Mouse (Mus musculus): ENCODE measurements around the gene Nepn.
"Not testable (repeated sequence)": the region's sequence is repeated elsewhere in the genome, so short reads cannot be mapped to it uniquely, and the experiment has no call there.

The Nepn gene

DNA sequence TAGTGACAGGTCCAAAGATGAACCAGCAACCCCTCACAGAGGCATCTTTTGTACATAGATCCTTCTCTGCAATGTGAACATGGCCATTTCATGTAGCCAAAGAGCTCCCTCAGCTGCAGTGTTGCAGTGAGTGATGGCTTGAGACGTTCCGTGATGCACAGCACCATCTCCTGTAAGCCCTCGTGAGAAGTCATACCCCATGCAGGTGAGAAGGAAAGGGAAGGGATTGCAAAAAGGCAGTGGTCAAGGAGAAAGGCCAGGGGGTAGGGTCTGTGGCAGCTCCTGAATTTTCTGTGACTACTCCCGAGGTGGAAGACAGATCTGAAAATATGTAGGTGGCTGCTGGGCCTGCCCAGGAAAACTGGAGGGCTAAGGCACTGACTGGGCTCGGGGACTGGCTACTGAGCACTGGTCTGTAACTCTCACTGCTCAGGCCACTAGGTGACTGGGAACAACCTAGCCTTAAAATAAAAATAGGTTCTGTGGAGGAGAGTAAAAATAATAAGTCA, at the start of gene Nepn:
Gene Nepn (plus strand): TSS at position 51 of the 509 bp plus-strand sequence.
- no peak for DNase-seq

DNA sequence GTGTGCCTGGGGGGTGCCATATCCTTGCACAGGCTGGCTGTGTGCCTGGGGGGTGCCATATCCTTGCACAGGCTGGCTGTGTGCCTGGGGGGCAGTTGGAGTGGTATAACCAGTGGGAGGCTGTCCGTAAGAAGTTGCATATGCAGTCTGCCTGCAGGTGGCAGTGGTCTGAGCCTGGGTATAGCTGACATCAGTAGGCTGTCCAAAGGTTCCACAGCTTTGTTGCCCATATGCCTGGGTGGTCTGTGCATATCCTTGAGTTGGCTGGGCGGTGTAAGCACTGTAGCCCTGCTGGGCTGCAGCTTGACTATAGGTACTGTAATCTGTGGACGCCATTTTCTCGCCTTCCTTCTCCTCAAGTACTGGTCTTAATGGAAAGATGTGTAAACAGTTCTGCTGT, 45.4 kb upstream of the Nepn start:
- not testable (repeated sequence) for DNase-seq

DNA sequence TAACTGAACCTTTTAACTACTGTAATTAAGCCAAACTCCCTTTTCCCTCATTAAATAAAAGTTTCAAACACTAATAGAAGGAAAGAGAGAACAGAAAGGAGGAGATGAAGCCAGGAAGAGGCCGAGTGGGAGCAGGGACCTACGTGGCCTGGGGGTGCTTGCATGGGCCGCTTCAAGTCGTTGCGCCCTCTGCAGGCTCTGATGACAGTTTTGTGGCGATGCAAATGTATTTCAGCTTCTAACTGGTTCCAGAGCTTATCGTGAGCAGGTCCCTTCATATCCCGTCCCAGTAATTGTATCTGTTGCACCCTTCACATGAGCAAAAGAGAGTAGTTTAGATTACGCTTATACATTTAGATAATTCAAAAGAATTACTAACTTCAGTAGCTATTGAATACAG, 35.6 kb upstream of the Nepn start:
- DNase-seq: peak in 1 of 2 experiments; percentile 22

DNA sequence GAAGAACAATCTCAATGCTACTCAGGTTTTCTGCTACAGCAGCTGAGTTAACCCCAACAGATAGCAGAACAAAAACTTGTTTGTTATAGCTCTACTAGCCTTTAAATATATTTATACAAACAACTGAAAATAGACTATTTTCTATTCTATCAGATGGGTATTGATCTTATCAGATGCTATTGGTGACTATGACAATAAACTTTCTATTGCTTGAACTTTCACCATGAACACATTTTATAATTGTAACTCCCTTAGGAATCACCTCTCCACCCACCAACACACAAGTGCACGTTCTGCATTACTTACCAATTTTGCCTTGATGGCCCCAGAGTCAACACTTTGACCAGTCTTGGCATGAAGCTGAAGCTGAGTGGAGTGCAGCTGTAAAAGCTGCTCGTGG, 30.3 kb upstream of the Nepn start, which contains the start of gene Gm26741:
Gene Gm26741 (plus strand): TSS at position 301 of the 400 bp plus-strand sequence.
- no peak for DNase-seq

DNA sequence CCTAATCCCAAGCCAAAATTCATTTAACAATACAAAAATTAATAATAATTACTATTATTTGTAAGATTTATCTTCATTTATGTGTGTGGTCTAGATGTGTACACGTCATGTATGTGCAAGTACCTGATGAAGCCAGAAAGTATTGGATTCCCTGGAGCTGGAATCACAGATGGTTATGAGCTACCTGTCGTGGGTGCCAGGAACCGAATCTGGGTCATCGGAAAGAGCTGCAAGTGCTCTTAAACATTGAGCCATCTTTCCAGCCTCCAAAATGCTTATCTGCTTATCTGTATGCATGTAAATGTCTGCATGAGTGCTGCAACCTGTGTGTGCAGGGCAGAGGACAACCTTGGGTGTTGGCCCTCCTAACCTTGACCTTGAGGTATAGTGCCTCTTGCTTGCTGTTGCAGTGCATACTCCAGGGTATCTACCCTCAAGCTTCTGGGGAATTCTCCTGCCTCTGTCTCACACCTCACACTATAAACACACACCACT, 28.5 kb upstream of the Nepn start:
- peak; percentile 40 to 45 for DNase-seq

DNA sequence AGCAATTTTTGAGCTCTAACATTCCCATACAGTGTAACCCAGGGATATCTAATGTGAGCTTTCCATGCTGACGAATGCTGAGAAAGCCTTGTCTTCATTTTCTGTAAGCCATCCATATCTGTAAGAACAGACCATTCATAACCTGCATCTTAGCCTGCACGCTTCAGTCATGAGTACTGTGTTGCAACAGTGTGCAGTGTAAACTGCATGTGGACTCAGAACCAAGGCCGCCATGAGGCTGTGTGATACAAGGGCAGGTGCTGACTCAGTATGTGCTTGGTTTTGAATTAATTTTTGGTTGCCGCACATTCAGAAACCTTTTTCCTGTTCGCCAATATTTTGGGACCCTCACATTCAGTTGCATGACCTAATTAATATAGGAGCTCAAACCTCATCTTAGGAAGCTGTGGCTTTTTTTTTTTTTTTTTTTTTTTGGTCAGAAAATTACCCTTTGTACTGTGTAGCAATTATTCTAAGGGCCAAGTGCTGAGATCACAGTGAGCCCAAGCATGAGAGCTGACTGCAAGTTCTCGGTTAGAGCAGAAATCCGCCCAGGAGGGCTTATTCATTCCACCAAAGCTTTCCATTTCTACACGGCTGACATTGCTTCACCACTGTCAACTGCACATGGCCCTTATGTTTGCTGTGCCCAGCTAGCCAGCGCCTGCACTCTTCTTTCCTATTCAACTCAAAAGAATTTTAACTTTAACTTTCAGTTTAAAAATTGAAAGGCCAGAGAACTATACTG, 27.7 kb upstream of the Nepn start:
- DNase-seq: no peak

DNA sequence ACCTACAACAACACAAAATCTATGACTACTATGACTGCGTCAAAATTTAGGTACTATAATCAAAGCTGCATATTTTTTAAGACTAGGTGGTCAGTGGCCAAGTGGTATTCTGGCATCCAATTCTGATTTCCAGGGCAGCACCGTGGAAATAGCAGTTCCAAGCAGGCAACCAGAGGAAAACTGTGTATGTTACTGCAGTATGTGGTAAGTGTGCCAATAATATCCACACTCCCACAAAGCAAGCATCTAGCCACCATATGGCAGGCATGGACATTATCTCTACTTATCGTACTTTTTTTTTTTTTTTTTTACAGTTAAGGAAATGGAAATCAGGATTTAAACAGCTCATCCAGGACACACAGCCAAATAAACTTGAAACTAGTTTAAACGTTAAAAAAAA, 20.4 kb upstream of the Nepn start:
- DNase-seq: peak in 1 of 2 experiments; percentile 37

DNA sequence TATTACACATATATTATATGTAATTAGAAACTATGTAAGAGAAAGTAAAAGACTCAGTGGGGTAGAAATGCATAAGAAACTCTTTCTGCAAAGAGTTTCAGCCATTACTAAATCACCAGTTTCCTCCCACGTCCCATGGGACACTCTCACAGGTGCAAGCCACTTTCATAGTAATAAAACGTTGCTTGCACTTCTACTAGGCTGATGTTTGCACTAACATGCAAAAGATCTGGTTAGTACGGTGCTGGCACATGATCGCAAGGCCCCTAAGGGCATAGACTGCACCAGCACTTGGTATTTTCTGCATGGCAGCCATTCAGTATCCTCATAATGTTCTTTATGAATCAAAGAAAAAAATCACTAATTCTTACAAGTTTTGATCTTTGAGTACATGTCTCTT, 14.9 kb upstream of the Nepn start:
- no peak for DNase-seq

DNA sequence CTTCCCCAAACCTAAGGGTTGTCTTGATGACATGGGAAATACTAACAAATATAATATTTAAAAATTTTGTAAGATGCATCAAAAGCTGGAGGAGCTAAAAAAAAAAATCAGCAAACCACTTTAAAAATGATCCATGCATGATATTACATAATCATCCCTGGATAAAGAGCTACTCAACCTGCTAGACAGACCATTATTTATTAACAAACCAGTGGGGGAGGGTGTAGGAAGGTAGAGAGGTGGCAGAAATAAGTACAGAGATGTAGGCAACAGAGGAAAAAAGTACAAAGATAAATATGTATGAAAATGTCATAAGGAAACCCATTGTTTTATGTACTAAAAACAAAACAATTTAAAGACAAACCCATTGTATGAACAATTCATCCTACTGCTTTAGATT, 14.1 kb upstream of the Nepn start:
- DNase-seq: no peak

DNA sequence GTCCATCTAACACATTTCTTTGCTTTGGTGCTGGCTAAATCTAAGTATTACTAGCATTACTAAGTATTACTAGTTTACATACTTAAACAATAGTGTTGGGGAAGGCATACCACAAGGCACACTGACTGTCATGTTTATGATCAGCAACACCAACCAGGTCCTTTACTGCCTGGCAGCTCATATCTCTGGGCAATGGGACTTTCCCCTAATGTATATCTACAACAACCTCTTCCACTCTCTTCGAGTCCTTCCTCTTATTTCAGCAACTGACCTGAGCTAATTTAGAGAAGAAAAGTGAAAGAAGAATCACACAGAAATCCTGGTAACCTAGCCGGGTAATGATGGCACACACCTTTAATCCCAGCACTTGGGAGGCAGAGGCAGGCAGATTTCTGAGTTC, 12.3 kb upstream of the Nepn start:
- no peak for DNase-seq

DNA sequence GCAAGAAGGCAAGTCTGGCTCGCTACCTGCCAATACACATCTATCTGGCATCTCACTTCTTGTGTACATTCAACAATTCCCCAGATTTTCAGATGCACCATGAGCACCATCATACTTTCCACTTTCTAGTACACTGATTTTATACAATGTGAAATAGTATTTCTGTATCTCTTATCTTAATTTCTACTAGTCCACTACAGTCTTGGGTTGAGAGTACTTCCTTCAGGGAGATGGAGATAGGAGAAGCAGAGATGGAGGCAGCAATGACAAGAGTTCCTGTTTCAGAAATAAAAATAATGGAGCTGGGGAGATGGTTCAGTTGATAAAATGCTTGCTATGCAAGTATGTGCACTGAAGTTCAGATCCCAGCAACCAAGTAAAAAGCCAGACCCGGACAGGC, 11.0 kb upstream of the Nepn start:
- DNase-seq: no peak

DNA sequence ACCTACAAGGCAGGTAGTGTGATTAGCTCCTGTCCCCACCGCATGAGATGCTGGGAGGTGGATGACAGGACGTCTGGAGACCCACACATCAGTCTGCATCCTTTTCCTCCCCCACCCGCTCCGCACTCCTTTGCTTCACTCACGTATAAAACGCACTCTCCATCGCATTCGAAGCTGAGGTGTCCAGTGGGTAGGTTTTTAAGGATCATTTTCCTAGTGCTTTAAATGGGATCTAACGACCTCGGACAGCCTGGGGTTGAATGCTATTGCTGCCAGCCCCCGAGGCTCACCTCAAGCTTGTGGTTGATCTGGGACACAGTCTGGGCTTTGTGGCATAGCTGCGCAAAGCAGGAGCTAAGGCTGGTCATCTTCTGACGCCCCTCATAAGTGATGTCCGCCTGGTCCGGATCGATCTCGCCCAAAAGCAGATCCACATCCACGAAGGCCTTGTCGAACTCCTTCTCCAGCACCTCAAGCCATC, 7.4 kb upstream of the Nepn start:
- peak in 1 of 2 experiments; percentile 57 for DNase-seq

DNA sequence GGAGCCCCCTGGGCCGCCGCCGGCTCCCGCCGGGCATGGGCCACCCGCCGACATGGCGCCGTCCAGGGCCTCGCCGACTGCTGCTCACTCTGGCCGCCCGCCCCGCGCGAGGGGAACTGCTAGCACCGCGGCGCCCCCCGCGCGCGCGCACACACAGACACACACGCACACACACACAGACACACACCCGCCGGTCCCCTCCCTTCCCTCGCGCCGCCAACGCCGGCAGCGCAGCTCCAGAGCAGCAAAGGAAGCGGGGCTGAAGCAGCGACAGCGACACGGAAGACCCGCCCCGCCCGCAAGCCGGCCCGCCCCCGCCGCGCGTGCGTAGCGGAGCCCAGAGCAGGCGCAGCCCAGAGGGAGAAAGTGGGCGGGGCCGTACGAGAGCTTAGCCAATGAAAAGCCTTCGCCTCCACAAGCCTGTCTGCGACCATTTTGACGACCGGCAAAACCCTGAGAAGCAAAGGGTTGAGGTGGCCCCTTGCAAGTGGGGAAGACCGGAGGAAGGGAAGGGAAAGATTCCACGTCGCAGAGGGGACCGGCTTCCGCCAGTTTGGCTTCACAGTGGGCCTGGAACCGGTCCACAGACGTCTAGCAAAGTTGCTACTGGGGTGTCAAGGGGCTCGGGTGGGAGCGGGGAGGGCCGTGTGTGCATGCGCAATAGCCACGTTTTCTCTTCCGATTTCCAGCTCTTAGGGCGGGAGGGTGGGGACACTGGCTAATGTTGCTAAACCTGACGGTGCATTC, 6.8 kb upstream of the Nepn start, which contains the start of gene Gopc:
Gene Gopc (minus strand): TSS at position 280 of the 747 bp plus-strand sequence.
- DNase-seq: peak; percentile 99

DNA sequence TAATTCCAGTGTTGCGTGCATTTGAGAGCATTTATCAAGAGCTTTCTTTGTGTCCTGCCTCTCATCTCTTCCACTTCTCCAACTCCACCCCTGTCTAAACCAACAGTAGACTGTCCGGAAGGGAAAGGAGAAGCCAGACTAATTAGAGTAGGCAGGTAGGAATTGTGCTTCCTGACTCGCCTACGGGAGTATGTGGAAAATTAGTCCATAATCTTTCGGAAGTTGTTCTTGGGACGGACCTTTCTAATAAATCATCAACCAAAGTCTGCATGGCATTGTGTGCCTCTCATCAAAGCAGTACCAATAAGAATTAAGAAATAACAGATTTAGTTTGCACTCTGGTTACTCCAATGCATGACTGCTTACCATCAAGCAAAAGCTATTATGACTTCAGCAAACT, 5.8 kb upstream of the Nepn start:
- DNase-seq: no peak

DNA sequence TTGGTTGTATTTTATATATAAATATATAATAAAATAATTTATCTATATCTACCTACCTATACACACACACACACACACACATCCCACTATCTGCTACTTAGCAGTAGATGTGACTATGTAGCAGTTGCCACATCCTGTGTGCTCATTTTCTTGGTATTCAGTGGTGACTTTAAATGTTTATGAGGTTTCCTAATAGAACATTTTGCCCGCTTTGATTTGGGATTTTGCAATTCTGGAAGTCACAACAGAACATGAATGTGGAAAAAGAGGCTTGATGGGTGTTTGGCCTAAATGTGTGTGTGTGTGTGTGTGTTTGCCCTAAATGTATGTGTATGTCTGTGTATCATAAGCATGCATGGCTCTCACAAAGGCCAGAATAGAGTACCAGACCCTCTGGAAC, 5.2 kb upstream of the Nepn start:
- no peak for DNase-seq

DNA sequence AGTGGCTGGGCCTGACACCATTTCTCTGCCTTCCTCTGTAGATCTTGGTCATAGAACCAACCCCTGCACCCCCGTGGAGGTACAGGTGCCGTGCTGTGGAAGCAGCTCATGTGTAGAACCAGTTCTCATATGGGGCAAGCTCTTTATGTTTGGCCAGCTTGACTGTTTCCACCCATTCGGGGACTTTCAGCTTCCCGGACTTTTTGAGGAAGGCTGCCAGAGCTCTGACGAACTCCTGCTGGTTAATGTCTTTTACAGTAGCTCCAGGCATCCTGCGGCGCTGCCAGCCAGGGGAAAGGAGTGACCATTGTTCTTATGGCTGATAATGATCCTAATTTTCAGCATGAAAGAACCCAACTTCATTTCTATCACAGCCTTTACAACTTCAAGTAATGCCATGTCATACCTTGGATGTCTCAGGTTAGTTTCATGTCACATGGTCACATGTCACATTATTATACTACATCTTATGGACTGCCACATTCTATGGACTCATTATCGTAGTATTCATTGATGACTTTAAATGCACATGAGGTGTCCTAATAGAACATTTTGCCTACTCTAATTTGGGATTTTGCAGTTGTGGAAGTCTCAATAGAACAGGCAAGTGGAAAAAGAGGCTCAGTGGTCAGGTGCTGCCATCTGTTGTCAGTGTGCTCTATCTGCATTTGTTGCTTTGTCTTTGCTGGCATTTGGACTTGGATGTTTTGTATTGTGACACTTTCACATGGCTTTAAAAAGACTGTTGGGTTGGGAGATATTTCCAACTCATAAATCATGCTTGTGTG, 3.8 kb upstream of the Nepn start:
- peak; percentile 75 to 76 for DNase-seq

DNA sequence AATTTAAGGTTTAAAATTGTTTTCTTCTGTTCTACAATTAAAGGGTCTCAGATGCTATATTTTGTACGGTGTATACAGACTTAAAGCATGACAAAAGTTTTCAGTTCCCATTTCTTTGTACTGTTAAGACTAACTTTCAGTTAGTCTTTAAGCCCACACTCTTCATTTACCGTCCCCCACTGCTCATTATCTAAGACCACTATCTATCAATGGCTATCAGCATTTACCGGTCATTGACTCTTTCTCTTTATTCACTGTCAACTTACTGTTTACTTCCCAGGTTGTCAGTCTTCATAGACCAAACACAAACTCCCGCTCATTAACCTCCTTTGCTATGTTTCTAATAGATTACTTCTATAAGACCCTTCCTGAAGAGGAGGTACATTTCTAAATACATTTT, 1.6 kb upstream of the Nepn start:
- DNase-seq: no peak

DNA sequence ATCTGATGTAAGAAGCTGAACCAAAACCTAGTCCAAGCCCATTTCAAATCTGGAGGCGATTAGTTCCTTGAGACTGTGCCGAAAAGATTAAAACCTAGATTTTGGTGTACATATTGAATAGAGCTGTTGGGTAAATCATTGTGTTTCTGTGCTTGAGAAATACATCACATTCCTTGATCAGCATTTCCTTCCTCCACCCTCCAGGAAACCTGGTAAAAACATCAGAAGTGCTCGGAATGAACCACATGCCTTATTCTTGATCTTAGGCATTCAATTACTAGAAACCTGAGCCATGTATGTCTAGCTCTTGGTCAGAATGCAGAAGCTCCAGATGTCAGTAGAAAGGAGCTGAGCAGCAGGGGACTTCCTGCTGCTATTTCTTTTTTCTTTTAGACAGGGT, 666 bp downstream of the Nepn start:
- DNase-seq: no peak

DNA sequence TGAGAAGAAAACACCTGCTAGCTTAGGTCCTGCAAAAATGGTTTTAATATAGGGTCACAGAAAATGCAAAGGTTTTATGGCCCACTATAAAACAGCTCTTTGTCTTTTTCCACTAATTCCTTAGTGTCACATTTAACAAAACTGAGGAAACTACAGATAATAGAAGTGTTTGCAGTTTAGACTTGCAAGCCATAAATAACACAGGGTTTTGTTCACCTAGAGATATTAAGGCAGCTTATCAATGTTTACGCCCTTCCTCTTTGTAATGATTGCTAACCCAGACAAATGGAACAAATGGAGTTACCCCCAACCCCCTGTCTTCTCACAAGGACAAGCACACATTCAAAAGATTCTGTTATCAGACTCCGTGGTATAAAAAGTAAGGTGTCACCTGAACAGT, 2.4 kb downstream of the Nepn start:
- no peak for DNase-seq

DNA sequence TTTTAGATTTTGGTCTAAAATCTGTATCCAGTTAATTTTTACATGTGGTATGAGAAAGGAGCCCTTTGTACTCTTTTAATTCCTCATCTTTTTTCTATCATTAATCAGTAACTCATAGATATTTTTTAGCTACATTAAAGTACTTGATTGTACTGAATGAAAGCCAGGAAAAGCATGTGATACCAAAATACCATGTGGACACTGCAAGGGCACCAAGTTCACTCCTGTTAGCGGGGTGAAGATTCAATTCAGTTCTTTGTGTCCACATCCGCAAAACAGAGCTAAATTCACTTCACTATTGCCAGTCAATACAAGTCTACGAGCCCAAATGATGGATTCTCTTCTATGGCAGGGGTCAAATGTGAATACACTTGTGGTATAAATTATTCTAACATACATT, 7.9 kb downstream of the Nepn start:
- DNase-seq: no peak

DNA sequence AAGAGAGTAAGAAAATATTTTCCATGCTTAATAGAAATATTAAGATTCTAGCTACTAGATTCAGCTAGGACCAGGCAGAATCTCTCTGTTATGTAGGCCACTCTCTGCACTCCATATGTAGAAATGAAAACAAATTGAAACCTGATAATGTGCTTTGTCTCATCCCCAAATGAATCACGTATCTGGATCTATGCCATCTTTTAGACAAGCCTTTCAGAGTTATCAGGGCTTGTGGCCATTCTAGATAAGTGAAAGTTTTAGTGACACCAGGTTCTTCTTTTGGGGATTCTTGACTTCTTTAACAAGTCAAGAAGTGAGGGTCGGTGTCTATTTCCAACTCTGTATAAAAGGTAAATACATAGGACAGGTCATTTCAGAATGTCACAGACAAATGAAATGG, 9.9 kb downstream of the Nepn start:
- DNase-seq: no peak

DNA sequence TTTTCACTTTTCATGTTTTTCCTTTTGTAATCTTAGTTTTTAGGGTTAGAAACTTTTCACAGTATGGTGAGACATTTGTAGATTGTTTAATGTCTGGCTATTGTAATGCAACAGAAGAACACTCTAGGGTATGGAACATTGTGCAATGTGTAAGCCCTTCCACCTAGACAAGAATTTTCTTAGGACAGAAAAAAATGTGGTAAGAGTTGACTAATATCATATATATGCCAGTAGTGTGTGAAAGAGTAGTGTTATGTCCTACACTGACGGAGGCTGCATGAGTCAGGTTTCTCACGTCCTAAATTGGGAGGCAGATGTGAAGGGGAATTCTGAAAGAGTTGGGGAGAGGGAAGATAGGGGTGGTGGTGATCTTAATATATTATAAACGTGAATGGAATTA, 10.9 kb downstream of the Nepn start:
- DNase-seq: no peak

DNA sequence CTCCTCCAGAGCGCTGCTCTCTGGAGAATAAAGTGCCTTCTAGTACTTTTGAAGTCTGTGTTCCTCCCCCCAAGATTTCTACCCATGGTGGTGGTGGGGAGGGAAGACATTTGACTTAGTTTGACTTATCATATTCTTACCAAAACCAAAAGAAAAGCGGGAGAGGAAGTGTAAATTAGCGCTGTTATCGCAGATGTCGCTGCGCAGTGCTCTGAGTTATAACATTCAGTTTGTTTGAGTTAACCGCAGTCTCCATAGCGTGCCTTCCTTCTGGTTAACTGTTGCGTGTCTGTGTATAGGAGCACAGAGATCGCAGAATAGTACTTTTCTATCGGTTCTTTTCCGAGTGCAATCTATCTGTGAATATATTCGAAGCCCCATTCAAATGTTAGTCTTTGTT, 16.4 kb downstream of the Nepn start:
- DNase-seq: no peak

All from cerebellum, postnatal 14 days (tissue).